8 mouse cellular contexts compared by ENCODE assay signal in the genomic region with DNA sequence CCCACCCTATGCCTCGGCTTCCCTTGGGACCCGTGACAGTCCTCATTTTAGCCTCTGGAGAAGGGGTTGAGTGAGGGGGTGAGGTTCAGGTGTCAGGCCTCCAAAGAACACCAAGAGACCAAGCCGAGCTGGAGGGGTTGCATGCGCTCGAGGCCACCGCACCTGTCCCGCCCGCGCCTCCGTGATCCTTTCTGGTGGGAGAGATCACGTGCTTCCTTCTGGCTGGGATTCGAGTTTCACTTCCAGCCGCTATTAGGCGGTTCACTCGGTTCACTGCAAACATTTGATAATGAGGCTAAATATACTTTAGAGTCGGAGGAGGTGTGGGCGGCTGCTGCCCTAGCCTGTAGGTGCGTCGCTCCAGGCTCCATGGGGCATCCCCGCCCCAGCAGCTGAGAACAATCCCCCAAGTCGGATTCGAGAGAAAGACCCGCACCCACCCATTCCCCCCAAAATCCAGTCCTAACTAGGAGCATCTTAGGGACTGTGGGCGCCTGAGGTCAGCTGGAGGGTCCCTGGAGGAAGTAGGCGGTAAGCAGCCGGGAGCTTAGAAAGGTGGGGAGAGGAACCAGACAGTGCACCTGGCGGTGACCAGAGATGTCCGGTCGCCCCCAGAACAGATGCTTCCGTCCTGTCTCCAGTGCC. TPM values are rescaled to one million over a fixed set of nuclear protein-coding genes. Genes with fewer than 3 reads are reported as not detected.
DNase-seq lines count a peak whose midpoint lies in the region; ATAC-seq and TF ChIP-seq lines count a peak whose summit lies in the region.

No protein-coding gene starts in this region.

- no peak for TF ChIP-seq CTCF in E14TG2a.4 (conservative IDR thresholded peaks at IDR 0.05; ENCODE audit: low read length)
- no peak for TF ChIP-seq CTCF in hindbrain, postnatal 0 days (IDR thresholded peaks at IDR 0.05; ENCODE audit: low read depth)

- H3K27me3 ChIP-seq in E14TG2a.4 (ENCODE audit: insufficient read depth, low read length), result peaks cover 48% of the 10 kb centered on the region
- H3K27me3 ChIP-seq in forebrain, embryonic 16.5 days (replicated peaks; ENCODE audit: control insufficient read depth, insufficient read depth, low read length), result peaks cover 40% of the 10 kb centered on the region
- H3K27me3 ChIP-seq in hindbrain, postnatal 0 days (ENCODE audit: insufficient read depth, low read length), result peaks cover 8% of the 10 kb centered on the region
- peaks cover 89% of the 10 kb centered on the region for H3K27me3 ChIP-seq in liver, embryonic 12.5 days (replicated peaks)
- H3K27me3 ChIP-seq in myocyte (ENCODE audit: control insufficient read depth, insufficient read depth, insufficient read length), result no peaks in the 10 kb centered on the region

- H3ac ChIP-seq in myocyte (ENCODE audit: control insufficient read depth, insufficient read length), result no peak overlapping the region

- peak overlapping the region; percentile 60 for H3K4me3 ChIP-seq in E14TG2a.4 (replicated peaks; ENCODE audit: low read length)
- H3K4me3 ChIP-seq in ES-E14 (ENCODE audit: insufficient read depth in 1 of 2, low read depth in 1 of 2, low read length in 2 of 2, poor library complexity in 1 of 2, severe bottlenecking in 1 of 2), result peak overlapping the region; percentile 16 to 94; a peak in 3 of 4 replicates
- H3K4me3 ChIP-seq in forebrain, embryonic 16.5 days (replicated peaks; ENCODE audit: low read length), result peak overlapping the region; percentile 38
- peak overlapping the region; percentile 32 for H3K4me3 ChIP-seq in hindbrain, postnatal 0 days (ENCODE audit: low read length)
- peak overlapping the region; percentile 25 for H3K4me3 ChIP-seq in liver, embryonic 12.5 days
- H3K4me3 ChIP-seq in myocyte, result no peak overlapping the region

- H3K9me3 ChIP-seq in E14TG2a.4 (ENCODE audit: low read length) (peaks cover 7% of the 10 kb centered on the region), ES-E14 (ENCODE audit: control insufficient read depth, insufficient read depth, low read depth, low read length) (no peaks in the 10 kb centered on the region)
- no peaks in the 10 kb centered on the region for H3K9me3 ChIP-seq in forebrain, embryonic 16.5 days (ENCODE audit: control insufficient read depth, low read length)
- no peaks in the 10 kb centered on the region for H3K9me3 ChIP-seq in hindbrain, postnatal 0 days (ENCODE audit: low read length)
- no peaks in the 10 kb centered on the region for H3K9me3 ChIP-seq in liver, embryonic 12.5 days (replicated peaks)

- in situ Hi-C loops in ES-E14 (cut with MboI; ENCODE audit: low sequenced_read_pairs in 2 of 2, unreplicated experiment in 2 of 2), result loop anchor here (5.0 to 10.0 kb wide), 3 partner anchors 539 to 907 kb away; a partner anchor contains a TSS

- H3K36me3 ChIP-seq in E14TG2a.4 (ENCODE audit: insufficient read depth, low read length) (no peaks in the 10 kb centered on the region), ES-E14 (ENCODE audit: control insufficient read depth, insufficient read depth, low read length, poor library complexity, severe bottlenecking) (no peaks in the 10 kb centered on the region), myocyte (ENCODE audit: control insufficient read depth, insufficient read depth) (no peaks in the 10 kb centered on the region)
- H3K36me3 ChIP-seq in forebrain, embryonic 16.5 days (ENCODE audit: control insufficient read depth, insufficient read depth), result no peaks in the 10 kb centered on the region
- H3K36me3 ChIP-seq in hindbrain, postnatal 0 days (ENCODE audit: insufficient read depth, low read length), result no peaks in the 10 kb centered on the region
- H3K36me3 ChIP-seq in liver, embryonic 12.5 days, result no peaks in the 10 kb centered on the region

- DNase-seq in ES-E14 (ENCODE audit: low read depth, low spot score), result no peak
- DNase-seq in hindbrain, postnatal 0 days (ENCODE audit: low spot score), result peak; percentile 20
- DNase-seq in spleen, postnatal 14 days (ENCODE audit: low spot score in 2 of 2), result no peak
- DNase-seq in spleen, postnatal 4 days (ENCODE audit: low spot score in 2 of 2), result no peak

- TF ChIP-seq POLR2A in myocyte (IDR thresholded peaks at IDR 0.05; ENCODE audit: insufficient read length, low read depth), result no peak

- no peak for ATAC-seq in forebrain, embryonic 16.5 days
- no peak for ATAC-seq in hindbrain, postnatal 0 days
- ATAC-seq in liver, embryonic 12.5 days, result no peak

- peaks cover 8% of the 10 kb centered on the region for H3K79me2 ChIP-seq in myocyte (ENCODE audit: control insufficient read depth, insufficient read depth)

- WGBS in forebrain, embryonic 16.5 days, result under 1% methylated on average over 30 of the region's 30 CpGs
- WGBS in hindbrain, postnatal 0 days, result 2% methylated on average over 30 of the region's 30 CpGs
- 3% methylated on average over 30 of the region's 30 CpGs for WGBS in liver, embryonic 12.5 days (ENCODE audit: insufficient replicate concordance)

- H3K4me1 ChIP-seq in E14TG2a.4 (replicated peaks; ENCODE audit: low read depth, low read length), result peaks cover 61% of the 10 kb centered on the region
- H3K4me1 ChIP-seq in ES-E14 (ENCODE audit: control insufficient read depth in 2 of 2, insufficient read depth in 2 of 2, low read length in 2 of 2, poor library complexity in 1 of 2), result peaks cover 0 to 17% of the 10 kb centered on the region in 2 experiments; a peak in 2 of 4 replicates
- peaks cover 41% of the 10 kb centered on the region for H3K4me1 ChIP-seq in forebrain, embryonic 16.5 days (replicated peaks; ENCODE audit: control insufficient read depth, insufficient read depth, low read length)
- H3K4me1 ChIP-seq in hindbrain, postnatal 0 days (ENCODE audit: insufficient read depth, low read length), result peaks cover 22% of the 10 kb centered on the region
- peaks cover 23% of the 10 kb centered on the region for H3K4me1 ChIP-seq in liver, embryonic 12.5 days

- peak overlapping the region; percentile 58 for H3K4me2 ChIP-seq in forebrain, embryonic 16.5 days (ENCODE audit: low read length)
- H3K4me2 ChIP-seq in hindbrain, postnatal 0 days (ENCODE audit: low read depth, low read length), result peak overlapping the region; percentile 82
- peak overlapping the region; percentile 48 for H3K4me2 ChIP-seq in liver, embryonic 12.5 days
- peak overlapping the region; percentile 56 for H3K4me2 ChIP-seq in myocyte (ENCODE audit: low read depth)

- H3K9ac ChIP-seq in ES-E14 (ENCODE audit: insufficient read depth, low read depth, low read length, poor library complexity, severe bottlenecking), result peak overlapping the region; percentile 26
- peak overlapping the region; percentile 13; the same call in 1 of the 2 replicates for H3K9ac ChIP-seq in forebrain, embryonic 16.5 days (replicated peaks; ENCODE audit: low read depth, low read length)
- H3K9ac ChIP-seq in hindbrain, postnatal 0 days (replicated peaks; ENCODE audit: low read length), result peak overlapping the region; percentile 37; the same call in 1 of the 2 replicates
- no peak overlapping the region for H3K9ac ChIP-seq in liver, embryonic 12.5 days

- no peak overlapping the region for H3K27ac ChIP-seq in ES-E14 (ENCODE audit: insufficient read depth, low read depth, low read length, poor library complexity, severe bottlenecking)
- H3K27ac ChIP-seq in forebrain, embryonic 16.5 days (ENCODE audit: low read length), result no peak overlapping the region
- H3K27ac ChIP-seq in hindbrain, postnatal 0 days, result no peak overlapping the region
- H3K27ac ChIP-seq in liver, embryonic 12.5 days, result no peak overlapping the region

TF ChIP-seq in ES-E14, 5 proteins besides CTCF, POLR2A, EP300 and RAD21:
- TF ChIP-seq HCFC1 (IDR thresholded peaks at IDR 0.05; ENCODE audit: borderline replicate concordance, insufficient read depth, low read length), result no peak
- no peak for TF ChIP-seq ZNF384 (IDR thresholded peaks at IDR 0.05; ENCODE audit: low read depth, low read length)
- no peak for TF ChIP-seq CHD2 (IDR thresholded peaks at IDR 0.05; ENCODE audit: low read depth, low read length)
- TF ChIP-seq MAFK (IDR thresholded peaks at IDR 0.05; ENCODE audit: insufficient read depth, low read depth, low read length), result no peak
- TF ChIP-seq ZC3H11A (IDR thresholded peaks at IDR 0.05; ENCODE audit: borderline replicate concordance, low read depth, low read length), result no peak
TF ChIP-seq in ES-E14: peak in this region for 0.

TF ChIP-seq in myocyte, 11 proteins besides CTCF, POLR2A, EP300 and RAD21:
- TF ChIP-seq MYOD1 (IDR thresholded peaks at IDR 0.05; ENCODE audit: control insufficient read depth in 1 of 3, insufficient read length in 2 of 3, low read depth in 2 of 3) (peak in 2 of 3 experiments; percentile 74 to 88), MYOG (IDR thresholded peaks at IDR 0.05; ENCODE audit: control insufficient read depth in 1 of 3, insufficient read depth in 1 of 3, insufficient read length in 2 of 3, low read depth in 2 of 3) (peak in 1 of 3 experiments; percentile 81), MAX (IDR thresholded peaks at IDR 0.05; ENCODE audit: low read depth) (no peak), POLR2AphosphoS2 (IDR thresholded peaks at IDR 0.05; ENCODE audit: insufficient read length, low read depth) (peak; percentile 12)

RNA-seq across cellular contexts. Expression of a gene that starts 0.9 kb away (rescaled TPM):
- total RNA-seq in ES-E14 (2012; rRNA removed), result 81.5 and 84.9 TPM in 2 replicates
- 15.5 and 19.1 TPM in 2 replicates for polyA plus RNA-seq in forebrain, embryonic 16.5 days (2015; fragmentation: Nextera tagmentation; extraction: Ambion mirVana)
- 49.0 and 54.4 TPM in 2 replicates for total RNA-seq in hindbrain, postnatal 0 days (2014; rRNA removed)
- 41.9 and 47.5 TPM in 2 replicates for polyA plus RNA-seq in hindbrain, postnatal 0 days (2015; fragmentation: Nextera tagmentation; extraction: Ambion mirVana)
- 1.9 and 2.8 TPM in 2 replicates for polyA plus RNA-seq in liver, embryonic 12.5 days (2016; fragmentation: Nextera tagmentation; extraction: Ambion mirVana)
- polyA plus RNA-seq in myocyte (2012; fragmentation: generic; extraction: Trizol), result 43.7 TPM
